Mouse (Mus musculus): ENCODE measurements around the gene Col4a4.

- TF ChIP-seq CTCF (IDR thresholded peaks at IDR 0.05; ENCODE audit: low read depth, low read length), result no peak
- no peak for TF ChIP-seq POLR2A (IDR thresholded peaks at IDR 0.05; ENCODE audit: extremely low read depth, insufficient read depth, low read length)
These were observed 16.7 kb upstream of the Col4a4 start for GRCm38 (mm10) chr1:82603198-82603950.
